Mouse (Mus musculus) lung, adult 2 months (tissue): ENCODE results near the gene Nfkbib.

Experiments used
- CTCF ChIP-seq: fragments of 200-500 bp; IDR thresholded peaks from 2 replicates; pipeline ENCODE4 v1.5.1; 2011; ENCODE audit warnings: mild to moderate bottlenecking, low read length, control low read depth; ENCODE audit not compliant: insufficient read depth
- POLR2A ChIP-seq: fragments of 200-500 bp; IDR thresholded peaks from 2 replicates; pipeline ENCODE4 v1.6.1; 2011; ENCODE audit warnings: low read depth, mild to moderate bottlenecking, control low read depth, low read length, borderline replicate concordance; ENCODE audit errors: extremely low read depth

GRCm38 (mm10) chr7:28761907-28762306 lies 5.4 kb downstream of the Nfkbib start:
- no peak for TF ChIP-seq CTCF
- TF ChIP-seq POLR2A = no peak
